Mouse (Mus musculus) liver, postnatal 0 days (tissue): ENCODE measurements around the gene Pom121l2.

Experiments
- CTCF ChIP-seq: sonication (generic); IDR thresholded peaks from 2 replicates; pipeline ENCODE4 v1.5.1; 2016; ENCODE audit warnings: antibody characterized with exemption, low read depth
- EP300 ChIP-seq: IDR thresholded peaks from 2 replicates; pipeline ENCODE4 v1.6.1; 2016; ENCODE audit warnings: antibody characterized with exemption, low read depth, mild to moderate bottlenecking

DNA sequence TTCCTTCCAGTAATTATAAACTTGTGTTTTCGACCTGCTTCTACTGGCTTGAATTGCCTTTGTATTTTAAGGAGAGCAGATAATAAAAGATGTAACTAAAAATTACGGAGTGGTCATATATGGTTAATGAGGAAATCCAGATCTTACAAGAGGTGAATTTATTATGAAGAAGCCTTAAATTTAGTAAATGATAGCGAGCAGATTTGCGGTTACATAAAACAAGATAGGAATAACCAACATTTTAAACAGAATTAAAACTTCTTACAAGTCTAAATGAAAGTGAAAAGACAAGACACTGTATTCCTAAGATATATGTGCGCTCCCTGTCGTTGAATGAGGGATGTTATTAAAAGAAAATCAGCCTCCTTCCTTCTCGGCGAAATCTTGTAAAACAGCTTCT lies 13.9 kb downstream of the Pom121l2 start:
- TF ChIP-seq CTCF (no peak), EP300 (no peak)
